Mouse (Mus musculus) midbrain, embryonic 12.5 days (tissue): ENCODE measurements around the gene Poc1a. TPM values are rescaled to one million over a fixed set of nuclear protein-coding genes. Genes with fewer than 3 reads are reported as not detected.
A peak's percentile ranks its signal among the peaks of the same experiment; 100 is the strongest.

ENCODE experiments used
- ATAC-seq: fragments of 200-750 bp; cut with Nextera tagmentation; 2 replicates; pipeline ENCODE4 v1.8.0; 2017; ENCODE audit warnings: low read depth, moderate TSS enrichment, moderate library complexity; ENCODE audit not compliant: low FRiP score
- H3K27ac ChIP-seq: fragments of 300-500 bp; sonication (generic); replicated peaks from 2 replicates; pipeline ENCODE4 v1.5.1; 2016; ENCODE audit warnings: mild to moderate bottlenecking
- H3K27me3 ChIP-seq: fragments of 300-500 bp; sonication (generic); 2 replicates; pipeline ENCODE4 v1.6.1; 2016; ENCODE audit warnings: mild to moderate bottlenecking
- H3K36me3 ChIP-seq: fragments of 300-500 bp; sonication (generic); 2 replicates; pipeline ENCODE4 v1.6.1; 2016
- H3K4me1 ChIP-seq: fragments of 300-500 bp; sonication (generic); 2 replicates; pipeline ENCODE4 v1.6.1; 2016
- H3K4me2 ChIP-seq: fragments of 300-500 bp; sonication (generic); replicated peaks from 2 replicates; pipeline ENCODE4 v1.6.1; 2016; ENCODE audit warnings: mild to moderate bottlenecking, moderate library complexity
- H3K4me3 ChIP-seq: fragments of 300-500 bp; sonication (generic); 2 replicates; pipeline ENCODE4 v1.5.1; 2016; ENCODE audit warnings: mild to moderate bottlenecking
- H3K9ac ChIP-seq: fragments of 300-500 bp; sonication (generic); replicated peaks from 2 replicates; pipeline ENCODE4 v1.6.1; 2016; ENCODE audit warnings: mild to moderate bottlenecking, moderate library complexity
- H3K9me3 ChIP-seq: fragments of 300-500 bp; sonication (generic); 2 replicates; pipeline ENCODE4 v1.6.1; 2016; ENCODE audit warnings: mild to moderate bottlenecking
- WGBS: fragments of 180-500 bp; shearing (Covaris S2); methylation state at CpG from one replicate; pipeline ENCODE4 v1.1.7; 2016; 5-methylcytosine and 5-hydroxymethylcytosine counted together
- polyA plus RNA-seq: library from polyadenylated mRNA; unstranded; fragments of >200 nt; fragmentation: Nextera tagmentation; extraction: Ambion mirVana; gene quantifications from 2 replicates; pipeline ENCODE4 v1.2.1, GENCODE M21; 2016

Poc1a gene
- polyA plus RNA-seq, 1 experiment from 2014 or later: 23.2 TPM

GRCm38 (mm10) chr9:106371776-106372175, 90.9 kb downstream of the Poc1a start:
- 0 out of 2 replicates have a peak overlapping the region, but pooled peaks have one; percentile 10 for H3K4me3 ChIP-seq
- WGBS: 41% methylated on average over 6 of the region's 6 CpGs
- peak overlapping the region; percentile 37; the same call in 1 of the 2 replicates for H3K9ac ChIP-seq

GRCm38 (mm10) chr9:106372431-106373412, 91.9 kb downstream of the Poc1a start:
- Histone ChIP-seq H3K4me1 (peaks cover 34% of the 10 kb centered on the region), H3K4me2 (no peak overlapping the region), H3K9ac (peak overlapping the region; percentile 37; the same call in 1 of the 2 replicates), H3K9me3 (no peaks in the 10 kb centered on the region), H3K27ac (no peak overlapping the region), H3K4me3 (no peak overlapping the region), H3K36me3 (peaks cover 46% of the 10 kb centered on the region), H3K27me3 (no peaks in the 10 kb centered on the region)
- ATAC-seq: no peak
- 93% methylated on average over 11 of the region's 11 CpGs for WGBS

More at GRCm38 (mm10) chr9:106371776-106372175, 90.9 kb downstream of the Poc1a start:
- no peaks in the 10 kb centered on the region for H3K9me3 ChIP-seq
- H3K27me3 ChIP-seq: 0 out of 2 replicates have a peak, but pooled peaks cover under 1% of the 10 kb centered on the region
- peaks cover 41% of the 10 kb centered on the region for H3K4me1 ChIP-seq
- H3K27ac ChIP-seq: no peak overlapping the region
- peak overlapping the region; percentile 89 for H3K4me2 ChIP-seq
- ATAC-seq: no peak
- peaks cover 38% of the 10 kb centered on the region for H3K36me3 ChIP-seq

GRCm38 (mm10) chr9:106373973-106374372, 93.1 kb downstream of the Poc1a start:
- no peak overlapping the region for H3K4me2 ChIP-seq
- no peaks in the 10 kb centered on the region for H3K27me3 ChIP-seq
- H3K4me3 ChIP-seq: no peak overlapping the region
- no peak overlapping the region for H3K9ac ChIP-seq
- ATAC-seq: no peak
- H3K27ac ChIP-seq: no peak overlapping the region
- WGBS: 85% methylated on average over 7 of the region's 7 CpGs
- no peaks in the 10 kb centered on the region for H3K9me3 ChIP-seq
- peaks cover 46% of the 10 kb centered on the region for H3K36me3 ChIP-seq
- peaks cover 33% of the 10 kb centered on the region for H3K4me1 ChIP-seq

GRCm38 (mm10) chr9:106377247-106377646, 96.4 kb downstream of the Poc1a start:
- ATAC-seq: no peak
- no peak overlapping the region for H3K27ac ChIP-seq
- H3K36me3 ChIP-seq: peaks cover 37% of the 10 kb centered on the region

GRCm38 (mm10) chr9:106378045-106378444, 97.2 kb downstream of the Poc1a start:
- Histone ChIP-seq H3K4me2 (no peak overlapping the region), H3K9me3 (no peaks in the 10 kb centered on the region), H3K4me3 (no peak overlapping the region), H3K9ac (no peak overlapping the region), H3K36me3 (peaks cover 29% of the 10 kb centered on the region), H3K27me3 (no peaks in the 10 kb centered on the region), H3K4me1 (peaks cover 5% of the 10 kb centered on the region; the same call in 1 of the 2 replicates), H3K27ac (no peak overlapping the region)
- ATAC-seq: no peak
- 81% methylated on average over 3 of the region's 3 CpGs for WGBS

More at GRCm38 (mm10) chr9:106377247-106377646, 96.4 kb downstream of the Poc1a start:
- WGBS: 95% methylated on average over 8 of the region's 8 CpGs
- H3K4me1 ChIP-seq: peaks cover 3% of the 10 kb centered on the region; the same call in 1 of the 2 replicates
- H3K9ac ChIP-seq: no peak overlapping the region
- no peaks in the 10 kb centered on the region for H3K27me3 ChIP-seq
- H3K4me2 ChIP-seq: no peak overlapping the region
- H3K4me3 ChIP-seq: no peak overlapping the region
- no peaks in the 10 kb centered on the region for H3K9me3 ChIP-seq

- H3K9ac ChIP-seq: no peak overlapping the region
- H3K27ac ChIP-seq: no peak overlapping the region
- H3K9me3 ChIP-seq: no peaks in the 10 kb centered on the region
- H3K4me2 ChIP-seq: no peak overlapping the region
- H3K4me1 ChIP-seq: peaks cover 12% of the 10 kb centered on the region
- H3K4me3 ChIP-seq: no peak overlapping the region
- H3K27me3 ChIP-seq: no peaks in the 10 kb centered on the region
- no peak for ATAC-seq
- peaks cover 22% of the 10 kb centered on the region for H3K36me3 ChIP-seq
- 80% methylated on average over 9 of the region's 9 CpGs for WGBS
Observed at GRCm38 (mm10) chr9:106378753-106379152, 97.9 kb downstream of the Poc1a start.

- H3K36me3 ChIP-seq: no peaks in the 10 kb centered on the region
- H3K4me1 ChIP-seq: peaks cover 29% of the 10 kb centered on the region
- H3K9ac ChIP-seq: no peak overlapping the region
- no peak overlapping the region for H3K4me2 ChIP-seq
- no peaks in the 10 kb centered on the region for H3K9me3 ChIP-seq
- 88% methylated on average over 12 of the region's 12 CpGs for WGBS
- H3K27ac ChIP-seq: no peak overlapping the region
- no peaks in the 10 kb centered on the region for H3K27me3 ChIP-seq
- ATAC-seq: no peak
- no peak overlapping the region for H3K4me3 ChIP-seq
Observed at GRCm38 (mm10) chr9:106386181-106386864, 105.5 kb downstream of the Poc1a start.

- ATAC-seq: no peak
- no peak overlapping the region for H3K27ac ChIP-seq
- peaks cover 23% of the 10 kb centered on the region for H3K4me1 ChIP-seq
- 83% methylated on average over 11 of the region's 11 CpGs for WGBS
- H3K36me3 ChIP-seq: no peaks in the 10 kb centered on the region
- no peak overlapping the region for H3K4me3 ChIP-seq
- H3K9ac ChIP-seq: no peak overlapping the region
- no peaks in the 10 kb centered on the region for H3K27me3 ChIP-seq
- no peaks in the 10 kb centered on the region for H3K9me3 ChIP-seq
- H3K4me2 ChIP-seq: no peak overlapping the region
Observed at GRCm38 (mm10) chr9:106392828-106393527, 112.1 kb downstream of the Poc1a start.

- H3K36me3 ChIP-seq: no peaks in the 10 kb centered on the region
- peaks cover 23% of the 10 kb centered on the region for H3K4me1 ChIP-seq
- no peak overlapping the region for H3K27ac ChIP-seq
- H3K4me2 ChIP-seq: no peak overlapping the region
- H3K27me3 ChIP-seq: no peaks in the 10 kb centered on the region
- no peaks in the 10 kb centered on the region for H3K9me3 ChIP-seq
- no peak overlapping the region for H3K4me3 ChIP-seq
- no peak overlapping the region for H3K9ac ChIP-seq
- ATAC-seq: no peak
- WGBS: 89% methylated on average over 8 of the region's 8 CpGs
Observed at GRCm38 (mm10) chr9:106393548-106393947, 112.7 kb downstream of the Poc1a start.

- Histone ChIP-seq H3K9ac (no peak overlapping the region), H3K27ac (peak overlapping the region; percentile 40; the same call in 1 of the 2 replicates), H3K4me3 (no peak overlapping the region), H3K36me3 (no peaks in the 10 kb centered on the region), H3K27me3 (no peaks in the 10 kb centered on the region), H3K9me3 (no peaks in the 10 kb centered on the region), H3K4me2 (no peak overlapping the region), H3K4me1 (peaks cover 23% of the 10 kb centered on the region)
- WGBS: 37% methylated on average over 11 of the region's 11 CpGs
- ATAC-seq: peak; percentile 47
Observed at GRCm38 (mm10) chr9:106394649-106395602, 114.1 kb downstream of the Poc1a start.

GRCm38 (mm10) chr9:106397733-106398132, 116.9 kb downstream of the Poc1a start:
- no peak for ATAC-seq
- H3K27me3 ChIP-seq: no peaks in the 10 kb centered on the region
- no peaks in the 10 kb centered on the region for H3K9me3 ChIP-seq
- H3K27ac ChIP-seq: no peak overlapping the region
- H3K36me3 ChIP-seq: no peaks in the 10 kb centered on the region
- 88% methylated on average over 4 of the region's 4 CpGs for WGBS
- no peak overlapping the region for H3K4me2 ChIP-seq
- no peak overlapping the region for H3K9ac ChIP-seq
- peaks cover 20% of the 10 kb centered on the region for H3K4me1 ChIP-seq
- no peak overlapping the region for H3K4me3 ChIP-seq
